In genomic region chr11:89178436-89178835, GRCm38 (mm10) we compare ENCODE assay signal across 26 mouse cellular contexts.
DNase-seq lines count a peak whose midpoint lies in the region; ATAC-seq and TF ChIP-seq lines count a peak whose summit lies in the region.
"Had no signal": no experiment of that assay in that cellular context is flagged by ENCODE, and none has a peak within 500 bp of the region (broad histone marks: within the 10 kb centered on the region; RNA-seq: fewer than 3 reads in every experiment).

No protein-coding gene starts in this region.

- H3K9ac ChIP-seq in ES-Bruce4 (ENCODE audit: low read depth, poor library complexity, severe bottlenecking), result no peak overlapping the region
- H3K9ac ChIP-seq: forebrain, embryonic 13.5 days; heart, embryonic 12.5 days; heart, embryonic 15.5 days; hindbrain, embryonic 14.5 days had no signal

- ATAC-seq in cerebellum, adult (ENCODE audit: insufficient number of reproducible peaks, low FRiP score, low TSS enrichment), result no peak
- ATAC-seq: forebrain, embryonic 13.5 days; forebrain, embryonic 16.5 days; intestine, postnatal 0 days had no signal

- H3K4me3 ChIP-seq in layer of hippocampus, adult 2 months, result no peak overlapping the region
- H3K4me3 ChIP-seq in ES-Bruce4 (ENCODE audit: low read depth, low read length), result no peak overlapping the region
- no peak overlapping the region for H3K4me3 ChIP-seq in heart, embryonic 10.5 days
- H3K4me3 ChIP-seq: forebrain, embryonic 10.5 days; forebrain, embryonic 13.5 days; heart, embryonic 12.5 days; heart, embryonic 15.5 days; hindbrain, embryonic 10.5 days had no signal

- WGBS in heart, embryonic 10.5 days, result 87% methylated on average over 7 of the region's 7 CpGs

- TF ChIP-seq EP300 in ES-Bruce4 (IDR thresholded peaks at IDR 0.05; ENCODE audit: insufficient read depth, low read depth, low read length), result no peak

- H3K9me3 ChIP-seq in ES-Bruce4 (replicated peaks; ENCODE audit: control insufficient read depth, insufficient read depth, low read length, poor library complexity, severe bottlenecking), result no peaks in the 10 kb centered on the region
- no peaks in the 10 kb centered on the region for H3K9me3 ChIP-seq in heart, embryonic 10.5 days
- H3K9me3 ChIP-seq: forebrain, embryonic 10.5 days; forebrain, embryonic 13.5 days; heart, embryonic 12.5 days; heart, embryonic 15.5 days; hindbrain, embryonic 10.5 days had no signal

- H3K27me3 ChIP-seq in ES-Bruce4 (ENCODE audit: control insufficient read depth, insufficient read depth, low read length, poor library complexity, severe bottlenecking), result no peaks in the 10 kb centered on the region
- H3K27me3 ChIP-seq in heart, embryonic 10.5 days (ENCODE audit: insufficient read depth, poor library complexity, severe bottlenecking), result peaks cover 9% of the 10 kb centered on the region; the same call in 1 of the 2 replicates
- H3K27me3 ChIP-seq: CH12.LX; forebrain, embryonic 13.5 days had no signal

- TF ChIP-seq POLR2A in ES-Bruce4 (IDR thresholded peaks at IDR 0.05; ENCODE audit: insufficient read depth, low read length), result no peak

- peaks cover 6% of the 10 kb centered on the region for H3K4me1 ChIP-seq in ES-Bruce4 (ENCODE audit: control insufficient read depth, insufficient read depth, low read length)
- H3K4me1 ChIP-seq in heart, embryonic 10.5 days, result peaks cover 18% of the 10 kb centered on the region

- H3K27ac ChIP-seq in layer of hippocampus, adult 2 months, result no peak overlapping the region
- no peak overlapping the region for H3K27ac ChIP-seq in ES-Bruce4 (ENCODE audit: insufficient read depth, low read length)
- H3K27ac ChIP-seq in heart, embryonic 10.5 days, result no peak overlapping the region
- H3K27ac ChIP-seq: forebrain, embryonic 10.5 days; forebrain, embryonic 13.5 days; heart, embryonic 15.5 days; hindbrain, embryonic 10.5 days; hindbrain, embryonic 14.5 days had no signal

- DNase-seq in layer of hippocampus, adult 2 months (ENCODE audit: low spot score in 2 of 2), result no peak
- DNase-seq in layer of hippocampus, postnatal 36 days, result no peak
- DNase-seq in R1 (ENCODE audit: low read depth, low spot score), result peak; percentile 81
- no peak for DNase-seq in kidney, postnatal 4 days
- no peak for DNase-seq in heart, embryonic 10.5 days (ENCODE audit: low spot score)
- DNase-seq: adrenal gland, postnatal 10 days; adrenal gland, postnatal 36 days; B cell, adult 2 months; cerebellum, adult 11-12 months; cerebellum, adult 9-10 months; cerebellum, postnatal 14 days; gastrocnemius, postnatal 10 days; heart, adult 11 months; heart, postnatal 10 days; heart, postnatal 36 days had no signal

- TF ChIP-seq CTCF in layer of hippocampus, adult 2 months (conservative IDR thresholded peaks at IDR 0.05), result 0 out of 2 replicates have a peak, but pooled peaks have one; percentile 25
- peak; percentile 25 for TF ChIP-seq CTCF in ES-Bruce4 (IDR thresholded peaks at IDR 0.05; ENCODE audit: low read depth, low read length)

- H3K36me3 ChIP-seq in ES-Bruce4 (ENCODE audit: control insufficient read depth, insufficient read depth, low read length, poor library complexity, severe bottlenecking), result no peaks in the 10 kb centered on the region
- no peaks in the 10 kb centered on the region for H3K36me3 ChIP-seq in heart, embryonic 10.5 days
- H3K36me3 ChIP-seq: forebrain, embryonic 10.5 days; heart, embryonic 12.5 days; heart, embryonic 15.5 days; hindbrain, embryonic 10.5 days had no signal
